Mouse (Mus musculus) heart, adult 2 months (tissue): ENCODE measurements around the gene Gm21970.

Experiments used
- CTCF ChIP-seq: fragments of 200-600 bp; IDR thresholded peaks from 2 replicates; pipeline ENCODE4 v1.8.1; 2022; ENCODE audit warnings: antibody characterized with exemption, mild to moderate bottlenecking, moderate library complexity
- EP300 ChIP-seq: fragments of 200-500 bp; IDR thresholded peaks from 2 replicates; pipeline ENCODE4 v1.6.1; 2011; ENCODE audit warnings: low read depth, low read length, control low read depth; ENCODE audit not compliant: insufficient read depth
- POLR2A ChIP-seq: fragments of 200-500 bp; IDR thresholded peaks from 2 replicates; pipeline ENCODE4 v1.6.1; 2011; ENCODE audit warnings: mild to moderate bottlenecking, low read depth, low read length, control low read depth; ENCODE audit not compliant: insufficient read depth

GRCm38 (mm10) chr16:91416938-91417337, 25.4 kb downstream of the Gm21970 start:
- TF ChIP-seq CTCF (no peak), EP300 (peak; percentile 98), POLR2A (peak; percentile 41; the same call in 1 of the 2 replicates)
